Mouse (Mus musculus): ENCODE measurements around the gene Gm47841.

DNA sequence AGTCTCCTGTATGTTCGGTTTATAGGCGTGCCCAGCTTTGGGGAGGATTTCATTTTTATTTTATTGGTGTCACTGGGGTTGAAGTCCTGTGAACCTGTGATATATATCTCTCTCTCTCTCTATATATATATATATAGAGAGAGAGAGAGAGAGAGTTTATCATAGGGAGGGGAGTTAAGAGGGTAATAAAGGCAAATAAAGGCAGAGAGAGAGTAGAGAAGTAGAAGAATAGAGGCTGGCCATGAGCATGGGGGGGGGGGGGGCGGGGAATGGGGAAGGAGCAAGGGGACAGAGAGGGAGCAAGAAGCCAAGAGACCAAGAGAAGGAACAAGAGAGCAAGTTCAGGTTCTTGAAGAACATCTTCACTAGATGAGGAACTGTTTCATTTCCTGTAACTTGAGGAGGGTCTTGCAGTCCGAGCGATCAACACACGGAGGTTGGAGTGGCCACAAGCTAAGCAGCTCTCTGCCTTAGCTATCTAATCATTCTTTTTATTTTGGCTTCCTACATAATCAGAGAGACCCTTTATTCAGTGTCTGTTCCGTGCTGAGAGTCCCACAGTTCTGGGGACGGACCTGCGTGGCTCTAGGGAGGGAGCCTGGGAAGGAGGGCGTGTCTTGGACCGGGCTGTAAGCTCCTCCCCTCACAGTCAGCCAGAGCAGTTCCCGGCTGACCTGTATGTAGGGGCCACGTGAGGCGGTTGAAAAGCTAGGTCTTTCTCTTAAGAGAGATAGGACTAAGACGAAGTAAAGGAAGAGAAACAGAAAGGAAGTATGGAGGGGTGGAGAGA lies 40.8 kb downstream of the Gm47841 start:
- TF ChIP-seq TAL1 (IDR thresholded peaks at IDR 0.05; ENCODE audit: low read length): no peak
- TF ChIP-seq GATA1 (IDR thresholded peaks at IDR 0.05; ENCODE audit: low read length): no peak
